Mouse (Mus musculus): ENCODE data around the gene Wdr25. TPM values are rescaled to one million over a fixed set of nuclear protein-coding genes. Genes with fewer than 3 reads are reported as not detected.

Wdr25 gene
- polyA plus RNA-seq, 1 experiment from 2014 or later, result 7.6 TPM

DNA sequence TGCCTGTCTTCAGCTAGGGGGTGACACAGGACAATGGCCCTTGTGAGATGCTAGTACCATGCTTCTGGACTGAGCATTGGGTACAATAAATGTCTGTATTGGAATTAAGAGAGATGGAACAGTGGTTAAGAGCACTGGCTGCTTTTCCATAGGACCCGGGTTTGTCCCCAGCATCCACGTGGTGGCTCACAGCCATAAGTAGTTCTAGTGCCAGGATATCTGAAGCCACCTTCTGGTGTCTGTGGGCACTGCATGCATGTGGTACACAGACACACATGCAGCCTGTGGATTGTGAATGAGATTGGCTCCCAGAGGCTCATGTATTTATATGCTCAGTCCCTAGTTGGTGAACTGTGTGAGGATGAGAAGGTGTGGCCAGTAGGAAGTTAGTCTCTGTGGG is 23.9 kb upstream of the Wdr25 start:
- Histone ChIP-seq H3K9ac (no peak overlapping the region), H3K4me2 (no peak overlapping the region), H3K4me1 (no peaks in the 10 kb centered on the region), H3K27me3 (no peaks in the 10 kb centered on the region), H3K27ac (no peak overlapping the region), H3K4me3 (replicated peaks) (no peak overlapping the region), H3K9me3 (no peaks in the 10 kb centered on the region), H3K36me3 (replicated peaks) (peaks cover 88% of the 10 kb centered on the region)
- WGBS, result 87% methylated on average over 2 of the region's 2 CpGs
- no peak for ATAC-seq (ENCODE audit: low FRiP score)

DNA sequence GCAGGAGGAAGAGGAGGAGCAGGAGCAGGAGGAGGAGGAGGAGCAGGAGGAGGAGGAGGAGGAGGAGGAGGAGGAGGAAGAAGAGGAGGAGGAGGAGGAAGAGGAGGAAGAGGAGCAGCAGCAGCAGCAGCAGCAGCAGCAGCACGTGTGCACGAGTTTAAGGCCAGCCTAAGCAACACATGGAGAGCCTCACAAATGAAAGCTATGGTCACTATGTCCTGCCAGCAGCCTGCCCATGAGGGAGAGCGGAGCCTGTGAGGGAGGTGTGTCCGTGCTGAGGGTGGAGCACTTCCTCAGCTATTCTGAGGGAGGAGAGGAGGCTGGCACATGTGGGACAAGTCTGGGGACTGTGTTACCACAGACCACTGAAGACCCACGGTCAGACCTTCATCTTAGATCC is 20.3 kb upstream of the Wdr25 start:
- Histone ChIP-seq H3K9me3 (no peaks in the 10 kb centered on the region), H3K4me1 (no peaks in the 10 kb centered on the region), H3K4me3 (replicated peaks) (no peak overlapping the region), H3K27ac (no peak overlapping the region), H3K4me2 (no peak overlapping the region), H3K9ac (no peak overlapping the region), H3K36me3 (replicated peaks) (peaks cover 81% of the 10 kb centered on the region), H3K27me3 (no peaks in the 10 kb centered on the region)
- WGBS, result 83% methylated on average over 5 of the region's 5 CpGs
- no peak for ATAC-seq (ENCODE audit: low FRiP score)

DNA sequence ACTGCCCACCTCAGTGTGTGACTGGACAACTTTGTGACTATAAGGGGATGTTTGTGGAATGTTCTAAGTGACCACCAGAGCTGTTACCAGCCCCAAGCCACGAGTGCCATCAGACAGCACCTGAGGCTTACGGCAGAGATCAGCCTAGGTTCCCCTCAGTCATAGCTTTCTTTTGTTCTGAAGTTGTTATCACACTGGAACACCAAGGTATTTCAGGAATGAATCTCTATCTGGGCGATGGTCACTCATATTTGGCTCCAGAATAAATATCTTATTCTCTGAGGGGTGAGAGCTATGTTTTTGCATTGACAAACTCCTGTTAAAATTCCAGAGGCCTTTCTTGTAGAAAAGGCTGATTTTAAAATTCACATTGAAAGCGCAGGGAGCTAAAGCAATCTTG is 14.3 kb upstream of the Wdr25 start:
- Histone ChIP-seq H3K9ac (no peak overlapping the region), H3K36me3 (replicated peaks) (peaks cover 79% of the 10 kb centered on the region), H3K4me2 (no peak overlapping the region), H3K27me3 (no peaks in the 10 kb centered on the region), H3K4me1 (no peaks in the 10 kb centered on the region), H3K27ac (no peak overlapping the region), H3K4me3 (replicated peaks) (no peak overlapping the region), H3K9me3 (no peaks in the 10 kb centered on the region)
- 89% methylated on average over 4 of the region's 4 CpGs for WGBS
- no peak for ATAC-seq (ENCODE audit: low FRiP score)

DNA sequence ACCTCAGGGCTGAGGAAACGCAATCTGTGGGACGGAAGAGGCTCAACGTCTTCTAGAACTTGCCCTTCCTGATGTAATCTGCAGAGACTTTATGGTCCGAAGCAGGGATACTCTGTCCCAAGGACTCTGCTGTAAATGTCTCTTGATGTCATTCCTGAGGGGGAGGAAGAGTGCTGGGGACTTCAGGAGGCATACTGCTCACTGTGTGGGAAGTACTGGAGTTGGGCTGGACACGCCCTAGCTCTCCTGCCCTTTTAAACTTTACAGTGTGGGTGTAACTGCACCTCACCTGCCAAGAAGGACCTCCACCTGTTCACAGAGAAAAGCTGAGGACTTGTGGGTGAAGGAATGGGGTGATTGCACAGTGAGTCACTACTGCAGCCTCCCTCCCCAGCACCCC is 12.8 kb upstream of the Wdr25 start:
- Histone ChIP-seq H3K36me3 (replicated peaks) (peaks cover 79% of the 10 kb centered on the region), H3K27ac (no peak overlapping the region), H3K4me3 (replicated peaks) (no peak overlapping the region), H3K4me1 (no peaks in the 10 kb centered on the region), H3K4me2 (no peak overlapping the region), H3K27me3 (no peaks in the 10 kb centered on the region), H3K9me3 (no peaks in the 10 kb centered on the region), H3K9ac (no peak overlapping the region)
- WGBS, result 95% methylated on average over 5 of the region's 5 CpGs
- ATAC-seq (ENCODE audit: low FRiP score), result no peak

DNA sequence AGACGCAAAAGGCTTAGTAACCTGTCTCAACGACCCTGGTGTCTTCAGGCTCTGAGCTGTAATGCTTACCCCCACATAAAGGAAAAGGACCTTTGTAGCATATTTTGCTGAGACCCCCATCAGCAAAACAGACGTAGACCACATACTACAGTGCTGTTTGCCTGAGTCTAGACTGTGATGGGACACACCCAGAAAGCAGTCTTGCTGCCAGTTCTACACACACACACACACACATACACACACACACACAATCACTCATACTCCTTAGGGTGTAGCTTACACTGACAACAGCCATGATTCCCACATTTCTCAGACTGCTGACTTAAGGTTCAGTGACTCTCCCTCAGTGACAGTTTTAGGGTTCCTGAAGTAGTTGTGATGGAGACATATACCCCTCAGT is 12.2 kb upstream of the Wdr25 start:
- H3K4me3 ChIP-seq (replicated peaks), result no peak overlapping the region
- H3K27ac ChIP-seq, result no peak overlapping the region
- ATAC-seq (ENCODE audit: low FRiP score), result no peak
- H3K9me3 ChIP-seq, result no peaks in the 10 kb centered on the region
- WGBS, result 92% methylated on average over 3 of the region's 3 CpGs
- peaks cover 80% of the 10 kb centered on the region for H3K36me3 ChIP-seq (replicated peaks)
- no peak overlapping the region for H3K4me2 ChIP-seq
- no peak overlapping the region for H3K9ac ChIP-seq
- H3K27me3 ChIP-seq, result no peaks in the 10 kb centered on the region
- H3K4me1 ChIP-seq, result no peaks in the 10 kb centered on the region

DNA sequence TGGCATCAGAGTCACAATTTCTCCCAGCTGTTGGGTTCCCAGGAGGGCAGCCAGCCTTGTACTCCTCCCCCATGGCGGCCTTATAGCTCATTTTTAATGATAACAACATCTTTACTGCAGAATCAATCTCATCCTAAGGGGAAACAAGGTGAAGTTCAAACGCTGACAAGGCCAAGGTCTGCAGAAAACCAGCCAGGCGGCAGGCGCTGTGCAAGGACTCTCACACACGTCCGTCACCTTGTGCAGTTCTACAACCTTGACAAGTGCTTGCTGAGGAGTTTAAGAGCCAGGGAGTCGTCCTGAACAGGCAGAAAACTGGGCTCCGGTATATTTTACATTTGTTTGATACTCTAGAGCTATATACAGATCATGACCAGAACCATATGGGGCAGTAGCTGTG is 10.7 kb upstream of the Wdr25 start:
- H3K9me3 ChIP-seq, result no peaks in the 10 kb centered on the region
- H3K4me1 ChIP-seq, result no peaks in the 10 kb centered on the region
- no peak overlapping the region for H3K9ac ChIP-seq
- 92% methylated on average over 8 of the region's 8 CpGs for WGBS
- no peak overlapping the region for H3K4me2 ChIP-seq
- H3K4me3 ChIP-seq (replicated peaks), result no peak overlapping the region
- peaks cover 86% of the 10 kb centered on the region for H3K36me3 ChIP-seq (replicated peaks)
- H3K27me3 ChIP-seq, result no peaks in the 10 kb centered on the region
- no peak overlapping the region for H3K27ac ChIP-seq
- no peak for ATAC-seq (ENCODE audit: low FRiP score)

DNA sequence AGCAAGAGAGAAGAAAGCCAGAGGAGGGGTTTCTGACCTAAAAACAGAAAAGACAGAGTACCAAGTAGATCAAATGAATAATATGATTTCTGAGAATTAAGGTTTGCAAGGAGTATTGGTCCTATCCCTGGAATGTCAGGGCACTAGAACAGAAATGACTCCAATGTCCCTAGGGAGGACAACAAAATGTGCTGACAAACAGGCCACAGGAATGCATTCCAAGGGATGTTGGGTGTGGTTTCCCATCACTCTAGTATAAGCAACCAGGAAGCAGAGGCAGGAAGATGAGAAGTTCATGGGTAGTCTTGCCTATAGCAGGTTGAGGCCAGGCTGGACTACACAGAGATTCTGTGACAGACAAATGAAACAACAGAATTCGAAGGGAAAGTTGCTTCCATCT is 7.5 kb upstream of the Wdr25 start:
- H3K4me3 ChIP-seq (replicated peaks), result no peak overlapping the region
- H3K4me2 ChIP-seq, result no peak overlapping the region
- WGBS, result 97% methylated on average over 1 of the region's 1 CpGs
- H3K9ac ChIP-seq, result no peak overlapping the region
- no peaks in the 10 kb centered on the region for H3K9me3 ChIP-seq
- H3K36me3 ChIP-seq (replicated peaks), result peaks cover 81% of the 10 kb centered on the region
- H3K4me1 ChIP-seq, result no peaks in the 10 kb centered on the region
- H3K27me3 ChIP-seq, result no peaks in the 10 kb centered on the region
- H3K27ac ChIP-seq, result no peak overlapping the region
- no peak for ATAC-seq (ENCODE audit: low FRiP score)

DNA sequence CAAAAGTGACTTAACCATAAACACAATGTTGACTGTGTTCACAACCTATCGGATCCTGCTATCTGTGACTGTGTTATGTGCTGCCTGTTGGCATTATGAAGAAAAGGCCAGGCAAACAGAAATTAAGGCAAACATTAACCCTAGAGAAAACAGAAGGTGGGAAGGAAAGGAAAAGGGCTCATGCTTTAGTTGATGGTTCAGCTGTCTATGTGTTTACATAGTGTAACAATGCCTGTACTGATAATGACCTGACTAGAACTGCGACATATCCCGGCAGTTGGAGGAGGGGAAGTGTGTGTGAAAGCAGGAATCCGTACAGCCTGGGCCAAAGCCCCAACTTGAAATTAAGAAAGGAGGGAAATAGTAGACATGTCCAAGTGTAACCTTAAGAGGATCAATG is 6.4 kb upstream of the Wdr25 start:
- Histone ChIP-seq H3K27ac (no peak overlapping the region), H3K9me3 (no peaks in the 10 kb centered on the region), H3K4me3 (replicated peaks) (no peak overlapping the region), H3K4me2 (no peak overlapping the region), H3K4me1 (0 out of 2 replicates have a peak, but pooled peaks cover under 1% of the 10 kb centered on the region), H3K27me3 (no peaks in the 10 kb centered on the region), H3K9ac (no peak overlapping the region), H3K36me3 (replicated peaks) (peaks cover 73% of the 10 kb centered on the region)
- WGBS, result 97% methylated on average over 4 of the region's 4 CpGs
- no peak for ATAC-seq (ENCODE audit: low FRiP score)

DNA sequence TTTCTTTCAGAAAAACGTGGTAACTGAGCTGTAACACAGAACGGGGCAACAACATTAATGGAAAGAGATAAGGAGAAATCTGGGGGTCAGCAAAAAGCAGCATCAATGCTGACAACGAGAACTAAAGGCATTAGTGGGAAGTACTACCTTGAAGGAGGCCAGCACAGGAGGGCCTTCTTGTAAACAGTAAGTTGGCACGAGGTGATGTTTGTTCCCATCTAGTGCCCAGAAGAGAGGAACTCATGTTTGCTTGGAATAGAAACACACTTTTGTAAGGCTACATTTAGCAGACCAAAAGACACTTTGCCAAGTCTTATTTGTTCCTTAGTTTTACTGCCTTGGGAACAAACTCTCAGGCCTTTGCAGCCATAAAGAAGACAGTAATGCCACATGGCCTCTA is 4.8 kb upstream of the Wdr25 start:
- WGBS, result 70% methylated on average over 4 of the region's 4 CpGs
- H3K36me3 ChIP-seq (replicated peaks), result peaks cover 58% of the 10 kb centered on the region
- H3K27ac ChIP-seq, result no peak overlapping the region
- H3K4me1 ChIP-seq, result peaks cover 14% of the 10 kb centered on the region
- H3K4me3 ChIP-seq (replicated peaks), result no peak overlapping the region
- no peak for ATAC-seq (ENCODE audit: low FRiP score)
- no peaks in the 10 kb centered on the region for H3K27me3 ChIP-seq
- H3K9me3 ChIP-seq, result no peaks in the 10 kb centered on the region
- H3K4me2 ChIP-seq, result no peak overlapping the region
- H3K9ac ChIP-seq, result no peak overlapping the region

DNA sequence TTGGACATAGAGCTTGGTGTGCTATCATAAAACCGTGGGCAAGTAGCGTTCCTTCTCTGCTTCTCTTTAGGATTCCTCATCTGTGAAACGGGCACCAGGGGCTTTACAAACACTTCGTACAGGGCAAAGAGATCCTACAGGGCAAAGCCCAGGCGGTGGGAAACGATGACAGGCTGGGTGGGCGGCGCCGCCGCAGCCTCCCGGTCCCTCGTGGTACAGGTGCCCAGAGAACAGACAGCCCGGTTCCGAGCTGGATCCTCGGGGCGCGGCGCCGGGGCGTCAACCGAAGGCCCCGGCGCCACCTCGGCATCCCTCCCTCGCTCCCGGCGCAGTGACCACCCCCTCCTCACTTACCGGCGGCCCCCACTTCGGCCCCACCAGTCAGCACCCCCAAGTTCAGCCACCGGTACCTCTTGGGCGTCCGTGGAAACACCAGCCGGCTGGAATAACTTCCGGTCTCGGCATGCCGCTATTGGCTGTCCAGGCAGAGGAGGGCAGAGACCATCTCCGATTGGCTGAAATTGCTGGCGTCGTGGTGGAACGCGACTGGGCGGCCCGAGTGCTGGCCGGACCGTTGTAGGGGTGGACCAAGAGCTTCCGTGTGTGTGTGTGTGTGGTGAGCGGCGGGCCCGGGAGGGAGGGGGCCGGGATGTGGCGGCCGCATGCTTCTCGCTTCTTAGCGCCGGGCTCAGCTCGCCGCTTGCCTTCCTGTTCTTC is 442 bp downstream of the Wdr25 start, which contains the start of gene Wars:
Gene Wars (minus strand): TSS at position 460 of the 717 bp plus-strand sequence.
- Histone ChIP-seq H3K27me3 (no peaks in the 10 kb centered on the region), H3K9me3 (no peaks in the 10 kb centered on the region), H3K4me1 (peaks cover 22% of the 10 kb centered on the region), H3K36me3 (replicated peaks) (peaks cover 7% of the 10 kb centered on the region; the same call in 1 of the 2 replicates), H3K27ac (no peak within 1 kb of the TSS), H3K4me2 (peak within 1 kb of the TSS; percentile 88), H3K9ac (peak within 1 kb of the TSS; percentile 81), H3K4me3 (replicated peaks) (peak within 1 kb of the TSS; percentile 93)
- peak; percentile 100 for ATAC-seq (ENCODE audit: low FRiP score)
- WGBS, result under 1% methylated on average over 57 of the region's 58 CpGs

DNA sequence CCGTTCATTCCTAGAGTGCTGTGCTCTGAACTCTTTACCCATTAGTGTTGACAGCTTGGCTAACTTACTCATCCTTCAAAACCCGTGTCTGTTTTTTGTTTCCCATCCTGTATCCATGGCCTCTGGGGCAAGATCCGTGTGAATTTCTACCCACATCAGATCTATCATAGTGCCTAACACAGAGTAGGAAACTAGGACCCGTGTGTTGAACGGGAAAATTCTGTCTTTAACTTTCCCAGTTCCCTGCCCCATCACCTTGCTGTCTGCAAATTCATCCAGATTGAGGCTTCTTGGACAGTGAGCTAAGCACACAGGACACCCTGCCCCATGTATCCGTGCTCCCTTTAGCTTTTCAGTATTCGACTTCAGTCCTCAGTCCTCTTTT is 993 bp downstream of the Wdr25 start:
- Histone ChIP-seq H3K9me3 (no peaks in the 10 kb centered on the region), H3K4me1 (peaks cover 22% of the 10 kb centered on the region), H3K36me3 (replicated peaks) (peaks cover 11% of the 10 kb centered on the region; the same call in 1 of the 2 replicates), H3K27me3 (no peaks in the 10 kb centered on the region), H3K4me2 (peak overlapping the region; percentile 88), H3K9ac (peak overlapping the region; percentile 66), H3K27ac (no peak overlapping the region), H3K4me3 (replicated peaks) (peak overlapping the region; percentile 93)
- under 1% methylated on average over 7 of the region's 7 CpGs for WGBS
- ATAC-seq (ENCODE audit: low FRiP score), result 0 out of 2 replicates have a peak, but pooled peaks have one; percentile 12

DNA sequence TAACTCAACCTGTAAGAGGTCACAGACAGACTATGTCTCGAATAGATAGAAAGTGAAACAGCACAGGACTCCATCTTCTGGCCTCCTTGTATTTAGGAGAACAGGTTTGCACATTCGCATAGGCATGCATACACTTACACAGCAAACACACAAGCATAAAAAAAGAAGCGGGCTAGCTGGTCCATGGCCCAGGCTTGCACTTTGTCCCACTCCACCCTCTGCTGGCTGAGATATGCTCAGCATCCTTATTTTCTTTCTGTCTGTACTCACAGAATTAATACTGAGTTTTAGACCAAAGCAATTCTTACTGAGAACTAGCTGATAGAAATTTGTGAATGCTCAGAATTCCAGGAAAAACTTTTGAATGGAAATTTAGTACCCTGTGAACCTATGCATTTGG is 2.6 kb downstream of the Wdr25 start:
- H3K9ac ChIP-seq, result no peak overlapping the region
- no peaks in the 10 kb centered on the region for H3K27me3 ChIP-seq
- 0 out of 2 replicates have a peak, but pooled peaks cover 3% of the 10 kb centered on the region for H3K36me3 ChIP-seq (replicated peaks)
- no peak overlapping the region for H3K27ac ChIP-seq
- no peaks in the 10 kb centered on the region for H3K9me3 ChIP-seq
- no peak overlapping the region for H3K4me2 ChIP-seq
- 83% methylated on average over 3 of the region's 3 CpGs for WGBS
- ATAC-seq (ENCODE audit: low FRiP score), result no peak
- no peak overlapping the region for H3K4me3 ChIP-seq (replicated peaks)
- H3K4me1 ChIP-seq, result peaks cover 22% of the 10 kb centered on the region

DNA sequence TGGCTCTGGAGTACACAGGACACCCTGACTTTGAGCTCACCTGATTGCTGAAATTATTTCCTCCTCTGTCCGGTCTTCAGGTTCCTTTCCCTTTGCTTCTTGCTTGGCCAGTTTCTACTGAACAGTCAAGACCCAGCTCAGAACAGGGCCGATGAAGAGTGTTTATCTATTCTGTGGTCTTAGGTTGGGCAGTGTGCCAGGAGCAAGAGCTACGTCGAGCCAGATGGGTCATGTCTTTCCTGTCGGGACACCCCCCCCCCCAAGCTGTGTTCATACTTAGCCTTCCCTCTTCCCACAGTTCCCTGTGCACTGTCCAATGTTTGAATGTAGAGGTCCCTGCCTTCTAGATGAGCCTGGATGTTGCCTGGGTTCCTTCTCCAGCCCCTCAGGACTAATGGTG is 7.9 kb downstream of the Wdr25 start:
- Histone ChIP-seq H3K27me3 (no peaks in the 10 kb centered on the region), H3K27ac (no peak overlapping the region), H3K4me1 (peaks cover 24% of the 10 kb centered on the region), H3K9me3 (no peaks in the 10 kb centered on the region), H3K9ac (no peak overlapping the region), H3K36me3 (replicated peaks) (0 out of 2 replicates have a peak, but pooled peaks cover 3% of the 10 kb centered on the region), H3K4me2 (no peak overlapping the region), H3K4me3 (replicated peaks) (no peak overlapping the region)
- 89% methylated on average over 5 of the region's 5 CpGs for WGBS
- no peak for ATAC-seq (ENCODE audit: low FRiP score)
